Mouse (Mus musculus): ENCODE measurements around the gene Hsp90ab1. TPM values are rescaled to one million over a fixed set of nuclear protein-coding genes. Genes with fewer than 3 reads are reported as not detected.

Gene Hsp90ab1
- polyA plus RNA-seq, 1 experiment from 2014 or later = 750 TPM

- 75% methylated on average over 23 of the region's 23 CpGs for WGBS
- H3K4me2 ChIP-seq (replicated peaks; ENCODE audit: low read depth) = no peak overlapping the region
- H3K9ac ChIP-seq (ENCODE audit: low read length) = 0 out of 2 replicates have a peak overlapping the region, but pooled peaks have one; percentile 9
- H3K4me1 ChIP-seq (replicated peaks; ENCODE audit: control insufficient read depth, insufficient read depth) = 0 out of 2 replicates have a peak, but pooled peaks cover 5% of the 10 kb centered on the region
- no peaks in the 10 kb centered on the region for H3K9me3 ChIP-seq (ENCODE audit: control insufficient read depth, low read length)
- H3K27me3 ChIP-seq (ENCODE audit: control insufficient read depth, insufficient read depth, low read length) = no peaks in the 10 kb centered on the region
- peaks cover 6% of the 10 kb centered on the region for H3K36me3 ChIP-seq (ENCODE audit: control insufficient read depth, insufficient read depth, low read length)
- TF ChIP-seq EP300 (optimal IDR thresholded peaks at IDR 0.05) (no peak), CTCF (IDR thresholded peaks at IDR 0.05; ENCODE audit: low read depth) (no peak)
- ATAC-seq (ENCODE audit: low FRiP score, low TSS enrichment) (no peak), DNase-seq (ENCODE audit: low spot score) (no peak)
- H3K27ac ChIP-seq (replicated peaks) = peak overlapping the region; percentile 89
- no peak overlapping the region for H3K4me3 ChIP-seq (ENCODE audit: low read depth, low read length)
These were observed 12.8 kb upstream of the Hsp90ab1 start for GRCm38 (mm10) chr17:45585725-45586448.

DNA sequence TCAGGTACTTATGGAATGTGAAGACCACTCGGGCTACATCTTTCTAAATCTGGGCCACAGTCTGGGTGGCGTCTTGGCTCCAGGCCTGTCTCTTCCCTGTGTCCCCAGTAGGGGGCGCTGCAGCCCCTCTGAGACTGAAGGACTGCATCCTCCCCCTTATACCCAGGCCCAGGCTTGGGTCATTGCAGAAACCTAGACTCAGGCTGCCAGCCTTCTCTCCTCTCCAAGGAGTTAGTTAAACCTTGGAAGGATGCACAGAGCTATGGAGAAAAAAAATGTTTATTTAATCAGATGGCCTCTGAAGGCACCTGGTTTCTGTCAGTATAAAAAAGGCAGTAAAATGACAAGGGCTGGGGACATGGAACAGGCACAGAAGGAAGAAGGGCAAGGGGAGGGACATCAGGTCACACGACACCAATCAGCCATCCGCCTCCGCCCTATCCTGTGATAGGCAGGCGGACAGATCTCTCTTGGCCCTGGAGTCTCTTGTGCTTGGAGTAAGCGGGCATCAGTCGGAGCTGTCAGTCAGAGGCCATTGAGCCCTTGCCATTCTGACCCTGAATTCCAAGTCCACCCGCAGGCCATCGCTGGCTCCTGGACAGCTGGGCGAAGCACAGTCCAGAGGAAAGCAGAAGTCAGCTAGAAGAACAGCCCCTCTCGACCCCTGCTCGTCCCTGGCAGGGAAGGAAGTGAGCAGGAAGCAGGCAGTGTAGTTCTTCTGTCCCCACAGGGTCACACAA, 12.0 kb upstream of the Hsp90ab1 start:
- H3K4me2 ChIP-seq (replicated peaks; ENCODE audit: low read depth) = no peak overlapping the region
- ATAC-seq (ENCODE audit: low FRiP score, low TSS enrichment) (peak; percentile 45; the same call in 1 of the 2 replicates), DNase-seq (ENCODE audit: low spot score) (peak; percentile 77)
- WGBS = 38% methylated on average over 14 of the region's 14 CpGs
- H3K4me3 ChIP-seq (ENCODE audit: low read depth, low read length) = no peak overlapping the region
- peak overlapping the region; percentile 89 for H3K27ac ChIP-seq (replicated peaks)
- peaks cover 6% of the 10 kb centered on the region for H3K36me3 ChIP-seq (ENCODE audit: control insufficient read depth, insufficient read depth, low read length)
- H3K9ac ChIP-seq (ENCODE audit: low read length) = peak overlapping the region; percentile 41; the same call in 1 of the 2 replicates
- H3K27me3 ChIP-seq (ENCODE audit: control insufficient read depth, insufficient read depth, low read length) = no peaks in the 10 kb centered on the region
- peak; percentile 90 for TF ChIP-seq CTCF (IDR thresholded peaks at IDR 0.05; ENCODE audit: low read depth)
- no peak for TF ChIP-seq EP300 (optimal IDR thresholded peaks at IDR 0.05)
- no peaks in the 10 kb centered on the region for H3K9me3 ChIP-seq (ENCODE audit: control insufficient read depth, low read length)
- 0 out of 2 replicates have a peak, but pooled peaks cover 5% of the 10 kb centered on the region for H3K4me1 ChIP-seq (replicated peaks; ENCODE audit: control insufficient read depth, insufficient read depth)

DNA sequence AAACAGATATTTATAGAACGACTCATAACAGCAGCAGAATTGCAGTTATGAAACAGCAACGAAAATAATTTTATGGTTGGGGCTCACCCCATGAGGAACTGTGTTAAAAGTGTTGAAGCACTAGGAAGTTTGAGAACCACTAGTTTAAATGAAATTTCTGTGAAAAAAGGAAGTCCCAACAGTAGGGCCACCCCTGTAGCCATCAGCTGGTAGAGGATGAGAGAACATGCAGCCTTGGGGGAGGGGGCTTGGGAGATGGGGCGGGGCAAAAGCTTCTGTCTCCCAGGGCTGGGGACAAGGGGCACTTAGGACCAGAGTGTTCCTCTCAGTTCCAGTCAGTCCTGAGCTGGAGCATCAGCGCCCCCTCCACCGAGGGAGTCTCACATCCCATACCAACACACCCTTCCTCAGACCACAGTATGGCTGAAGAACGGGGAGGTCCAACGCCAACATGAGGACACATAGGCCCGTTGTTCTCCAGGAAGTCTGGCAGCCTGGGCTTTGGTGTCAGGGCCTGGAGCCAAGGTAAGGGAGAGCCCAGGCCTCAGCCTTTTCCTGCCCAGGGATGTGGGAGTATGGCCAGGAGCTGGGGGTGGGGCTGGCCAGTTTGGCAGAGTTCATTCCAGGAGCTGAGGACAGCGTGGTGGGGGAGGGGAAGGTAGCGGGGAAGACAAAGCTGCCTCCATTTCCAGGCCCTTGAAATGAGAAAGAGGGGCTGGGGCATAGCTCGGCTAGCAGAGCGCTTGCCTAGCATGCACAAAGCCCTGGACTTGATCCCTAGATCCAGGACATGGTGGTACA, 11.2 kb upstream of the Hsp90ab1 start:
- no peaks in the 10 kb centered on the region; the same call in 1 of the 2 replicates for H3K36me3 ChIP-seq (ENCODE audit: control insufficient read depth, insufficient read depth, low read length)
- peak overlapping the region; percentile 41 for H3K9ac ChIP-seq (ENCODE audit: low read length)
- TF ChIP-seq CTCF (IDR thresholded peaks at IDR 0.05; ENCODE audit: low read depth) = 0 out of 2 replicates have a peak, but pooled peaks have one; percentile 1
- no peak for TF ChIP-seq EP300 (optimal IDR thresholded peaks at IDR 0.05)
- no peaks in the 10 kb centered on the region for H3K27me3 ChIP-seq (ENCODE audit: control insufficient read depth, insufficient read depth, low read length)
- peak overlapping the region; percentile 89 for H3K27ac ChIP-seq (replicated peaks)
- no peak for DNase-seq (ENCODE audit: low spot score)
- H3K4me3 ChIP-seq (ENCODE audit: low read depth, low read length) = no peak overlapping the region
- WGBS = 43% methylated on average over 12 of the region's 12 CpGs
- no peaks in the 10 kb centered on the region for H3K9me3 ChIP-seq (ENCODE audit: control insufficient read depth, low read length)
- H3K4me1 ChIP-seq (replicated peaks; ENCODE audit: control insufficient read depth, insufficient read depth) = 0 out of 2 replicates have a peak, but pooled peaks cover 5% of the 10 kb centered on the region
- H3K4me2 ChIP-seq (replicated peaks; ENCODE audit: low read depth) = peak overlapping the region; percentile 5; the same call in 1 of the 2 replicates
- ATAC-seq (ENCODE audit: low FRiP score, low TSS enrichment) = peak; percentile 14; the same call in 1 of the 2 replicates

- Histone ChIP-seq H3K9me3 (ENCODE audit: control insufficient read depth, low read length) (no peaks in the 10 kb centered on the region), H3K27ac (replicated peaks) (0 out of 2 replicates have a peak overlapping the region, but pooled peaks have one; percentile 2), H3K4me3 (ENCODE audit: low read depth, low read length) (no peak overlapping the region), H3K4me1 (replicated peaks; ENCODE audit: control insufficient read depth, insufficient read depth) (0 out of 2 replicates have a peak, but pooled peaks cover 5% of the 10 kb centered on the region), H3K4me2 (replicated peaks; ENCODE audit: low read depth) (no peak overlapping the region), H3K9ac (ENCODE audit: low read length) (no peak overlapping the region), H3K36me3 (ENCODE audit: control insufficient read depth, insufficient read depth, low read length) (no peaks in the 10 kb centered on the region), H3K27me3 (ENCODE audit: control insufficient read depth, insufficient read depth, low read length) (no peaks in the 10 kb centered on the region)
- 55% methylated on average over 6 of the region's 6 CpGs for WGBS
- ATAC-seq (ENCODE audit: low FRiP score, low TSS enrichment) = no peak
- no peak for DNase-seq (ENCODE audit: low spot score)
- TF ChIP-seq CTCF (IDR thresholded peaks at IDR 0.05; ENCODE audit: low read depth) = peak; percentile 79
- no peak for TF ChIP-seq EP300 (optimal IDR thresholded peaks at IDR 0.05)
These were observed 9.8 kb upstream of the Hsp90ab1 start for GRCm38 (mm10) chr17:45582715-45583355.

GRCm38 (mm10) chr17:45582188-45582587, 9.1 kb upstream of the Hsp90ab1 start:
- no peak for ATAC-seq (ENCODE audit: low FRiP score, low TSS enrichment)
- WGBS = 81% methylated on average over 6 of the region's 6 CpGs

More at GRCm38 (mm10) chr17:45582188-45582587, 9.1 kb upstream of the Hsp90ab1 start:
- Histone ChIP-seq H3K27me3 (ENCODE audit: control insufficient read depth, insufficient read depth, low read length) (no peaks in the 10 kb centered on the region), H3K4me1 (replicated peaks; ENCODE audit: control insufficient read depth, insufficient read depth) (0 out of 2 replicates have a peak, but pooled peaks cover 5% of the 10 kb centered on the region), H3K9ac (ENCODE audit: low read length) (no peak overlapping the region), H3K9me3 (ENCODE audit: control insufficient read depth, low read length) (no peaks in the 10 kb centered on the region), H3K27ac (replicated peaks) (no peak overlapping the region), H3K4me2 (replicated peaks; ENCODE audit: low read depth) (no peak overlapping the region), H3K36me3 (ENCODE audit: control insufficient read depth, insufficient read depth, low read length) (no peaks in the 10 kb centered on the region), H3K4me3 (ENCODE audit: low read depth, low read length) (no peak overlapping the region)
- TF ChIP-seq CTCF (IDR thresholded peaks at IDR 0.05; ENCODE audit: low read depth) = no peak
- no peak for TF ChIP-seq EP300 (optimal IDR thresholded peaks at IDR 0.05)
- no peak for DNase-seq (ENCODE audit: low spot score)
